Mouse (Mus musculus) lung, embryonic 16.5 days (tissue): ENCODE measurements around the gene 4930572O03Rik. TPM values are rescaled to one million over a fixed set of nuclear protein-coding genes. Genes with fewer than 3 reads are reported as not detected.
"Not testable (repeated sequence)": the region's sequence is repeated elsewhere in the genome, so short reads cannot be mapped to it uniquely, and the experiment has no call there.

ENCODE experiments used
- ATAC-seq: fragments of 200-750 bp; cut with Nextera tagmentation; 2 replicates; pipeline ENCODE4 v1.8.0; 2017; ENCODE audit warnings: low read depth, mild to moderate bottlenecking, moderate library complexity
- H3K27ac ChIP-seq: fragments of 300-500 bp; sonication (generic); 2 replicates; pipeline ENCODE4 v1.5.1; 2014; ENCODE audit warnings: mild to moderate bottlenecking, control low read depth, low read length
- H3K27me3 ChIP-seq: fragments of 300-500 bp; sonication (generic); 2 replicates; pipeline ENCODE4 v1.6.1; 2014; ENCODE audit warnings: low read depth, low read length, mixed read lengths; ENCODE audit not compliant: control insufficient read depth, insufficient read depth
- H3K36me3 ChIP-seq: fragments of 300-500 bp; sonication (generic); 2 replicates; pipeline ENCODE4 v1.6.1; 2014; ENCODE audit warnings: low read length; ENCODE audit not compliant: control insufficient read depth, insufficient read depth
- H3K4me1 ChIP-seq: fragments of 300-500 bp; sonication (generic); replicated peaks from 2 replicates; pipeline ENCODE4 v1.6.1; 2014; ENCODE audit warnings: low read length, mixed read lengths; ENCODE audit not compliant: control insufficient read depth, insufficient read depth
- H3K4me2 ChIP-seq: fragments of 300-500 bp; sonication (generic); 2 replicates; pipeline ENCODE4 v1.6.1; 2014; ENCODE audit warnings: low read depth, low read length, control low read depth
- H3K4me3 ChIP-seq: fragments of 300-500 bp; sonication (generic); 2 replicates; pipeline ENCODE4 v1.5.1; 2014; ENCODE audit warnings: mild to moderate bottlenecking, low read length, control low read depth
- H3K9ac ChIP-seq: fragments of 300-500 bp; sonication (generic); 2 replicates; pipeline ENCODE4 v1.6.1; 2014; ENCODE audit warnings: low read length, control low read depth
- H3K9me3 ChIP-seq: fragments of 300-500 bp; sonication (generic); 2 replicates; pipeline ENCODE4 v1.6.1; 2016; ENCODE audit warnings: low read length; ENCODE audit not compliant: control insufficient read depth
- WGBS: fragments of 180-500 bp; shearing (Covaris S2); extraction: QIAGEN DNeasy Blood & Tissue Kit; methylation state at CpG from one replicate; pipeline ENCODE4 v1.1.7; 2014; 5-methylcytosine and 5-hydroxymethylcytosine counted together
- polyA plus RNA-seq: library from polyadenylated mRNA; unstranded; fragments of >200 nt; fragmentation: Nextera tagmentation; extraction: Ambion mirVana; gene quantifications from 2 replicates; pipeline ENCODE4 v1.2.1, GENCODE M21; 2015

Gene 4930572O03Rik
- polyA plus RNA-seq, 1 experiment from 2014 or later, result not detected

- H3K4me2 ChIP-seq, H3K36me3 ChIP-seq, H3K9me3 ChIP-seq, H3K4me1 ChIP-seq, H3K27me3 ChIP-seq, H3K27ac ChIP-seq, H3K4me3 ChIP-seq, ATAC-seq, H3K9ac ChIP-seq: not testable (repeated sequence)
- WGBS, result 59% methylated on average over 2 of the region's 2 CpGs
These were observed 19.2 kb downstream of the 4930572O03Rik start for GRCm38 (mm10) chr5:15637637-15638036.

DNA sequence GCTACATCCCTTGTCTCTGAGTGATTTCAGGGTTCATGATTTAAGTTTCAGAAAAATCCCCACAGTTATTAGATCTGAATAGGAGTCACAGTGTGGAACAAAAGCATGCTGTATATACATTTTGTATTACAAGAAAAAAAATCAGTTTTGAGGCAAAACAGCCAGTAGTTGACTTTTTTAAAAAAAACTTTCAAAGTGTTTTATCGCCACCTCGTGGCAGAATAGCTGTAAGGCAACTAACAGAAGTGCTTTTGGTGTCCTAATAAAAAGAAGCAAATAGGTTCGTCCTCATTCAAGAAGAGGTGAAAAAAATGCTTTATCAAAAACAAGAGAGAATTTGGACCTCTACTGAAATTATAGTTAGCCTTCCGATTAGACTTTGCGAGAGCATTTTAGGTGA is 26.8 kb downstream of the 4930572O03Rik start:
- not testable (repeated sequence) for H3K27me3 ChIP-seq, H3K36me3 ChIP-seq, H3K4me1 ChIP-seq, ATAC-seq, H3K4me3 ChIP-seq, H3K9ac ChIP-seq, H3K27ac ChIP-seq, H3K9me3 ChIP-seq, H3K4me2 ChIP-seq
- 32% methylated on average over 5 of the region's 5 CpGs for WGBS

DNA sequence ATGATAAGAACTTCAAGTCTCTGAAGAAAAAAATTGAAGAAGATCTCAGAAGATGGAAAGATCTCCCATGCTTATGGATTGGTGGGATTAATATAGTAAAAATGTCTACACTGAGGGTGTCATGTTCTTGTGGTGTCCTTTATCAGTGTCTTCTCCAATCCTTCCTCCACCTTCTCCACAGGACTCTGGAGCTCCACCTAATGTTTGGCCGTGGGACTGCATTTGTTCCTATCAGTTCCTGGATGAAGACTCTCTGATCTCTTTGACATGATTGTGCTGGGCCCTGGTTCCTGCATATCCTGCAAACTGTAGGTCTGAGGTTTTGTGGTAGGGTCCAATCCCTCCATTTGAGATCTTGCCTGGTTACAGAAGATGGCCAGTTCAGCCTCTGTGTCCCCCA is 28.7 kb downstream of the 4930572O03Rik start:
- H3K9me3 ChIP-seq, H3K27me3 ChIP-seq, H3K4me2 ChIP-seq, H3K36me3 ChIP-seq, H3K4me1 ChIP-seq, H3K4me3 ChIP-seq, H3K9ac ChIP-seq, ATAC-seq, H3K27ac ChIP-seq: not testable (repeated sequence)
- WGBS, result 18% methylated on average over 1 of the region's 1 CpGs

- not testable (repeated sequence) for H3K27ac ChIP-seq, H3K4me3 ChIP-seq
- WGBS, result 52% methylated on average over 1 of the region's 1 CpGs
These were observed 38.1 kb downstream of the 4930572O03Rik start, which contains the start of gene Speer4d for GRCm38 (mm10) chr5:15618764-15619163. Gene Speer4d (plus strand): TSS chr5:15619064.

GRCm38 (mm10) chr5:15616195-15616594 is 40.7 kb downstream of the 4930572O03Rik start:
- H3K27me3 ChIP-seq, H3K4me1 ChIP-seq, H3K4me3 ChIP-seq, H3K9me3 ChIP-seq, H3K9ac ChIP-seq, ATAC-seq, H3K27ac ChIP-seq, H3K4me2 ChIP-seq, H3K36me3 ChIP-seq: not testable (repeated sequence)
- WGBS, result 71% methylated on average over 3 of the region's 3 CpGs

More at GRCm38 (mm10) chr5:15618764-15619163, 38.1 kb downstream of the 4930572O03Rik start, which contains the start of gene Speer4d:
- H3K9ac ChIP-seq, H3K4me1 ChIP-seq, H3K27me3 ChIP-seq, ATAC-seq, H3K9me3 ChIP-seq, H3K36me3 ChIP-seq, H3K4me2 ChIP-seq: not testable (repeated sequence)

GRCm38 (mm10) chr5:15610695-15611094 is 46.2 kb downstream of the 4930572O03Rik start:
- not testable (repeated sequence) for H3K4me3 ChIP-seq, H3K4me1 ChIP-seq, H3K36me3 ChIP-seq, H3K4me2 ChIP-seq, H3K27ac ChIP-seq, H3K27me3 ChIP-seq, H3K9me3 ChIP-seq, H3K9ac ChIP-seq, ATAC-seq
- WGBS, result 1% methylated on average over 1 of the region's 1 CpGs

DNA sequence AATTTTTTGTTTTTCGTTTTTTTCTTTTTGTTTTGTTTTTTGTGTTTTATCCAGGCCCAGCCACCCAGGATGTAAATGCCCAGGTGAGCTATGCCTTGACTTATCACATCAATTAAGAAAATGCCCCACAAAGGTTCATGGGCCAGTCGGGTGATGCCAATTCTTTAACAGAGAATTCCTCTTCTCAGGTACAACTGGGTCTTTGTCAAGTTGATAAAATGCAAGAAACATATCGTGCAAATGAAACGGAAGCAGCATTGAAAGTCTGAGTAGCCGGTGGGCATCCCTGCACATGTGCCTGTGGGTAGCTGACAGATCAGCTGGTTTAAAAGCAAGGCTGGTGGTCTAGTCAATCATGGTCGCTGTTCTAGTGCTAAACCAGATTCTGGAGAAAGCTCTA is 50.2 kb downstream of the 4930572O03Rik start:
- H3K36me3 ChIP-seq, H3K9ac ChIP-seq, ATAC-seq, H3K27me3 ChIP-seq, H3K4me1 ChIP-seq, H3K4me3 ChIP-seq, H3K4me2 ChIP-seq, H3K9me3 ChIP-seq, H3K27ac ChIP-seq: not testable (repeated sequence)
- WGBS, result 63% methylated on average over 5 of the region's 6 CpGs

GRCm38 (mm10) chr5:15603585-15603984 is 53.3 kb downstream of the 4930572O03Rik start:
- not testable (repeated sequence) for H3K27ac ChIP-seq, ATAC-seq, H3K9me3 ChIP-seq, H3K4me3 ChIP-seq, H3K4me1 ChIP-seq, H3K4me2 ChIP-seq, H3K9ac ChIP-seq, H3K36me3 ChIP-seq, H3K27me3 ChIP-seq
- 66% methylated on average over 8 of the region's 8 CpGs for WGBS

- not testable (repeated sequence) for ATAC-seq, H3K9me3 ChIP-seq, H3K4me1 ChIP-seq, H3K27me3 ChIP-seq, H3K36me3 ChIP-seq, H3K4me3 ChIP-seq, H3K9ac ChIP-seq, H3K4me2 ChIP-seq, H3K27ac ChIP-seq
- WGBS, result 53% methylated on average over 2 of the region's 2 CpGs
These were observed 53.9 kb downstream of the 4930572O03Rik start for GRCm38 (mm10) chr5:15603008-15603407.

GRCm38 (mm10) chr5:15602424-15602947 is 54.4 kb downstream of the 4930572O03Rik start:
- not testable (repeated sequence) for H3K27ac ChIP-seq, H3K4me2 ChIP-seq, H3K27me3 ChIP-seq, H3K9ac ChIP-seq, ATAC-seq, H3K4me3 ChIP-seq, H3K36me3 ChIP-seq, H3K4me1 ChIP-seq, H3K9me3 ChIP-seq
- WGBS, result 53% methylated on average over 3 of the region's 3 CpGs
